Mouse (Mus musculus) forebrain, embryonic 10.5 days (tissue): ENCODE data around the gene Tpd52l1. TPM values are rescaled to one million over a fixed set of nuclear protein-coding genes. Genes with fewer than 3 reads are reported as not detected.

Experiments used
- DNase-seq: peaks from one replicate; pipeline ENCODE4 v3.0.0-alpha.2; 2017; ENCODE audit warnings: low spot score; ENCODE audit errors: extremely low spot score
- H3K27ac ChIP-seq: fragments of 300-500 bp; sonication (generic); 2 replicates; pipeline ENCODE4 v1.5.1; 2016; ENCODE audit warnings: mild to moderate bottlenecking
- H3K27me3 ChIP-seq: fragments of 300-500 bp; sonication (generic); 2 replicates; pipeline ENCODE4 v1.6.1; 2016; ENCODE audit warnings: mild to moderate bottlenecking; ENCODE audit not compliant: poor library complexity, severe bottlenecking
- H3K36me3 ChIP-seq: fragments of 300-500 bp; sonication (generic); replicated peaks from 2 replicates; pipeline ENCODE4 v1.6.1; 2016; ENCODE audit warnings: mild to moderate bottlenecking, moderate library complexity
- H3K4me1 ChIP-seq: fragments of 300-500 bp; sonication (generic); 2 replicates; pipeline ENCODE4 v1.6.1; 2016
- H3K4me3 ChIP-seq: fragments of 300-500 bp; sonication (generic); 2 replicates; pipeline ENCODE4 v1.5.1; 2016; ENCODE audit warnings: mild to moderate bottlenecking, moderate library complexity
- H3K9me3 ChIP-seq: fragments of 300-500 bp; sonication (generic); 2 replicates; pipeline ENCODE4 v1.6.1; 2016; ENCODE audit warnings: mild to moderate bottlenecking, moderate library complexity
- polyA plus RNA-seq: library from polyadenylated mRNA; unstranded; fragments of >200 nt; fragmentation: Nextera tagmentation; extraction: Ambion mirVana; gene quantifications from 2 replicates; pipeline ENCODE4 v1.2.1, GENCODE M21; 2016

Tpd52l1 gene
- polyA plus RNA-seq, 1 experiment from 2014 or later: 27.6 TPM

DNA sequence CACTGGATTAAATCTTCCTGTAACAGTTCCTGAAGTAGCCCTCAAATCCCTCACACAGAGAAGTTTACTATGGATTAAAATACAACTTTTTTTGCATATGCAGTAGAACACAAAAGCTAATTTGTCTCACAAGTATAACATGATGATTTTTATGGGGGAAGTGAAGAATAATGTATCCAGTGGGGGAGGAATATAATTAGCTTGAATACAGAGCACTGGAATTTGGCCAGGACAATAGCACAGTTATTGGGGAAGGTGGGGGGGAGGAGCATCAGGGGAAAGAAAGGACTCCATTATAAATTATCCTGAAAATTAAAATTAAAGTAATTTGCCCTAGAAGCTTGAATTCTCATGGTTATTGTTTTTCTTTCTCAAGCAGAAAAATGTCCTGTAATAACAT lies 158.0 kb downstream of the Tpd52l1 start:
- H3K4me1 ChIP-seq: no peaks in the 10 kb centered on the region
- H3K4me3 ChIP-seq: no peak overlapping the region
- no peaks in the 10 kb centered on the region for H3K9me3 ChIP-seq
- no peaks in the 10 kb centered on the region for H3K27me3 ChIP-seq
- no peak overlapping the region for H3K27ac ChIP-seq
- DNase-seq: no peak
- no peaks in the 10 kb centered on the region for H3K36me3 ChIP-seq

Other genes with a start within 250 kb of the Tpd52l1 start
- 87.9 and 88.4 TPM in 2 replicates for gene Hddc2, start 132.6 kb downstream of the Tpd52l1 start, polyA plus RNA-seq
- 0.77 and 0.86 TPM in 2 replicates for gene Rnf217, start 163.2 kb upstream of the Tpd52l1 start, polyA plus RNA-seq